Mouse (Mus musculus) heart, postnatal 4 days (tissue): ENCODE measurements around the gene Hpca. TPM values are rescaled to one million over a fixed set of nuclear protein-coding genes. Genes with fewer than 3 reads are reported as not detected.

Source experiments
- DNase-seq: peaks from one replicate; pipeline ENCODE4 v3.0.0; 2021
- total RNA-seq, 2 experiments: library from RNA; stranded (reverse); gene quantifications; 2 replicates each; pipeline ENCODE4 v1.2.3; 2021

Gene Hpca
- under 1 TPM; 0.25 to 0.69 TPM for total RNA-seq

DNA sequence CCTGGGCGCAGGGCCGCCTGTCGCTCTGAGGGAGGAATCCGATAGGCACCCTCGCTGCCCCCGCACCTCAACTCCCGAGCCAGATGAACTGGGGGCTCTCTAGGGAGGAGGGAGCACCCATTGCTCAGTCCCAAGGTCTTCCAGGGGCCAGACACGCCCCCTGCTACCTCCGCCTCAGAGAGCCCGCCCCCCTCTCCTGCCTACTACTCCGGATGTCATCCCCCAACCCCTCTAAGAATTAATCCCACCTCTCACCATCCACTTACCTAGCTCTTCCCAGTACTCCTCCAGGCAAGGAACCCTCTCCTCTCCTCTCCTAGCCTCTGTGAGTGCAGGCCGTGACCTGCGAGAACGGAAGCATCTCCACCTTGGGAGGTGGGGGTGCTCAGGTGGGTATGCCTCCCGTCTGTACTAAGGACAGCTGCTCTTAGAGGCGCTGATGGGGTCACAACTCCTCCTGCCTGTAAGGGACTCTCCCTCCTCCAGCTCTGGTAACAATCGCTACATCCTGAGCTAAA, at the start of gene Hpca:
Gene Hpca (minus strand): TSS at position 468 of the 518 bp plus-strand sequence.
- DNase-seq = no peak

- DNase-seq = no peak
Measured at GRCm38 (mm10) chr4:129161581-129162255, 39.9 kb upstream of the Hpca start.

GRCm38 (mm10) chr4:129161076-129161475, 39.2 kb upstream of the Hpca start:
- DNase-seq = no peak

GRCm38 (mm10) chr4:129158549-129158948, 36.7 kb upstream of the Hpca start:
- DNase-seq = no peak

DNA sequence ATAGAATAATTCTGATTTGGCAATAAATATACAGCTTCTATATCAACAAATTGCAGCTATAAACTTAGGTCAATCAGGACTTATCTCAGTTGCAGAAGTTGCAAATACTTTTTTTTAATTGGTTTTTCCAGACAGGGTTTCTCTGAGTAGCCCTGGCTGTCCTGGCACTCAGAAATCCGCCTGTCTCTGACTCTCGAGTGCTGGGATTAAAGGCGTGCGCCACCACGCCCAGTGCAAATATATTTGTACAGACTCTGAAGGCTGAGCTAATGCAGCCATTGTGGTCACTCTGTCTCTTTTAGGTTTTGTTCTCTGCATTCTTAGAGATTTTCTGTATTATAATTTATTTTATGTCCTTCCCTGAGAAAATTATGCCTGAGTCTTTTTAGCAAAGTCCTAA, 35.7 kb upstream of the Hpca start:
- no peak for DNase-seq

DNA sequence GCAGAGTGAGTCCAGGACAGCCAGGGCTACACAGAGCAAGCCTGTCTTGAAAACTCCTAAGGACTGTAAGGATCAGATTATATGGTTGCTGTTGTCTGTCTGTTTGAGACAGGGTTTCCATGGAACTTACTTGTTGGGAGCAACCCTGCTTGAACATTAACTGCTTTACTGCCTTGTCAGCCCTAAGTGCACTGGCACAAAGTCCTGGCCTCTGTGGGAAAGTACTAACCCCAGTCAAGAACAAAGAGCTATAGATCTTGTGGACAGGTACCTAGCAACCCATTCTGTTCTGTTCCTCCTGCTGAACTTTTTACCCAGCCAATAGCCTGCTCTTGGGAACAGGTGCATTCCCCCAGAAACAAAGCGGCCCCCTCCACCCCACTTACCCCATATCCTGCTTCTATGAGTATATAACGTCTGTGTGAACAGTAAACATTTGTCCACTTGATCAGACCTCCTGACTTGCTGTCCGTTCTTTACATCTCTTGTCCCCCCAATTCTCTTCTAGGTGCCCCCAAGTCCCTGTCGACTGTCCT, 29.5 kb upstream of the Hpca start:
- DNase-seq = no peak

DNA sequence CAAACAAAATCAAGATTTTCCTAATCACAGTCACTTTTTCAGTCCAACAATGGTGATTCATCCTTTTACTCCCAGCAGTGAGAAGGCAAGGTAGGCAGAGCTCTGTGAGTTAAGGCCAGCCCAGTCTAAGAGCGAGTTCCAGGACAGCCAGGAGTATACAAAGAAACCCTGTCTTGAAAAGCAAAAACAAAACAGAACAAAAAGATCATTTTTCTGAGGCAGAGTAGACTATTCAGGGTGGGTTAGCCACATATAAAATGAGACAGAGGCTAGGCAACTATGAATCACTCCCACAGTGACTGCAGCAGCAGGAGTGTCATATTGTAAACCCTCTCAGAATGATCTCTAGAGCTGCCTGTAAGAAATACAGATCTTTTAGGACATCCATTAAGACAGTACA, 27.5 kb upstream of the Hpca start:
- no peak for DNase-seq

DNA sequence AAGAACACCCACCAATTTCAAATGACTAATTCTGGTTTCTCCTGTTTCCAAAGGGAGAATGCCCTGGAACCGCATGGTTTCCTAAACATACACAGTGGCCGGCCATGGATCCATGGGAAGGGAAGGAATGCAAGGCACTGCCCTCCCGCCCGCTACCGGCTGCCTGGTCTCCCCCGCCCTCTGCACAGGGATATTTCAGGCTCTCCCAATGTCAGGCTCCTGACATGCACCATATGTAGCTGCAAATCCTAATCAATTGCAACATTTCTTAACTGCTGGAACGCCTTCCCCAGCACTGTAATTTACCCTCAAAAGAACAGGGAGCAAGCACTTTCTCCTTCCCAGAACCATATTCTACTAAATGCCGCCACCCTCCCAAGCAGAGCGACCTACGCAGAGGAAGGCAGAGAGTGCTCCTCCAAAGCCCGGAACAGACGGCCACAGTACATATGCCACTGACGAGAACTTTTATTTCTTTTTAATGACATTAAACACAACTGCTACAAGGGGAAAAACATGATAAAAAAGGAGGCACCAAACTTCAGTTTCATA, 25.8 kb upstream of the Hpca start:
- DNase-seq = no peak

DNA sequence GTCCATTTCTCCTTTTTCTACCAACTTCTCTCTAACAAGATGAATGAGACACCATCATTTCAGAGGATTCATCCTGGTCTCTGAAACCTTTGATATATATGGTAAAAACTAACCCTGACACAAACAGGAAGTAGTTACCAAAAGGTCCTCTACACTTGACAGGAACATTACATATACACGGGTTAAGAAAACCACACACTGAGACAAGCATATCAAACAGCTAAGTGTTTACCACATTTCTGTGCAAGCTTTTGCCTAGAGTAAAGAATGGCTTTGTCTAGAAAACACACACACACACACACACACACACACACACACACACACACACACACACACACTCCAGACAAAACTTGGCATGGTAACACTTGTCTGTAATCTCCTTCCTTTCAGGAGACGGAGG, 24.6 kb upstream of the Hpca start:
- no peak for DNase-seq

GRCm38 (mm10) chr4:129145943-129146342, 24.1 kb upstream of the Hpca start:
- DNase-seq = no peak

GRCm38 (mm10) chr4:129145411-129145810, 23.6 kb upstream of the Hpca start:
- no peak for DNase-seq

DNA sequence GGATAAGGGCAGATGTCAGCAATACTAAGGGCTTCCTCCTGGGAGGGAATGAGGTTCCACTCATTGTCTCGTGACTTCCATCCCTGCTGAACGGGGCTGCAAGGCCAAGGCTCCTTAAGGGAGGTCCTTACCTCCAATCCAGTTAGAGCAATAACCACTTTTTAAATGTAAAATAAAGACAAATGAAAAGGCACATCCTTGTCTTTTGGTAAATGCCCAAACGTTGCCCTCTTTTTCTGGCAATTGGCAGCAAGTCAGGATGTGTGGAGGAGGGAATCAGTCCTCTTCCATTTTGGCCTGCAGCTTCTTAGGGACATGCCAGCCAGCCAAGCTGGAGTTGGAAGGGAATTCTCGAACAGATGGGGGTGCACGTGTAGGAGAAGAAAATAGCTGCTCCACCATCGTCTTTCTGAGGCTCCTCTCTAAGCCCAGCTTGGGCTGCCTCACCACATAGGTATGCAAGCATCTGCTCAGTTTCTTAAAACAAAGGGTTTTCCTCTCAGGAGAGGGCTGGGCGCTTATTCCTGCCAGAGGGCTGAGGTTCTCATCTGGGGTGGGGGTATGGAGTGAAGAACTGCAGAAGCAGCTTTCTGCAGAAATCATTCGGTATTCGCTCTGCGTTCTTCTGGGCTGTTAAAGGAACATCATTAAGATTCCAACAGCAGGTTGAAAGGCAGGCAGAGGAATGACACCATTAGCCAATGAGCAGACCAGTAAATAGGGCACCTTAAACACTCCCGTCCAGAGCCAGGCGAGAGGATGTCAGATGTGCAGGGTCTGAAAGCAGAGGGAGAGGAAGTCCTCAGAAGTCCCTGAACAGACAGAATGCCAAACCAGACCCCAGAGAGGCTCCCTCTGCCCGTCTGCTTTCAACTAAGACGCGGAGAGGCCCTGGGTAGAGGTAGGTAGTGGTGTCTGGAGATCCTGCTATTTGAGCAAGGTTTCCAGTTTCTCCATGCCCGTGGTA, 22.8 kb upstream of the Hpca start:
- DNase-seq = no peak

DNA sequence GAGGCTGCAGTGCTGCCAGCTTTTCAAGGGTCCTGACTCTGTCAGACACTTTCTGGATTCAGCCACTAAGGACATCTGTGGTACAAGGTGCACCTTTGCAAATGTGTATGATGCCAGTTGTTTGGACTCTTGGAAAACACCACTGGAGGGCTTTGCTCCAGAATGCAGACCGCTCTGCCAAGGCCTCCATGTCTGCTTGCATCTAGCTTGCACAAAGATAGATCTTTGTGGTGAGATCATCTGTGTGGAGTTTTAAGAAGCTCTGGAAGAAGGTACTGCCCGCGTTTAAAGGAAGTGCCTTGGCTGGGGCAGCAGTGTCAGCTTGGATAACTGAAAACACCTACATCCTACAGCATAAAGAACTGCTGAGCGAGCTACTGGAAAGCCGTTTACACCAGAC, 21.7 kb upstream of the Hpca start:
- no peak for DNase-seq

DNA sequence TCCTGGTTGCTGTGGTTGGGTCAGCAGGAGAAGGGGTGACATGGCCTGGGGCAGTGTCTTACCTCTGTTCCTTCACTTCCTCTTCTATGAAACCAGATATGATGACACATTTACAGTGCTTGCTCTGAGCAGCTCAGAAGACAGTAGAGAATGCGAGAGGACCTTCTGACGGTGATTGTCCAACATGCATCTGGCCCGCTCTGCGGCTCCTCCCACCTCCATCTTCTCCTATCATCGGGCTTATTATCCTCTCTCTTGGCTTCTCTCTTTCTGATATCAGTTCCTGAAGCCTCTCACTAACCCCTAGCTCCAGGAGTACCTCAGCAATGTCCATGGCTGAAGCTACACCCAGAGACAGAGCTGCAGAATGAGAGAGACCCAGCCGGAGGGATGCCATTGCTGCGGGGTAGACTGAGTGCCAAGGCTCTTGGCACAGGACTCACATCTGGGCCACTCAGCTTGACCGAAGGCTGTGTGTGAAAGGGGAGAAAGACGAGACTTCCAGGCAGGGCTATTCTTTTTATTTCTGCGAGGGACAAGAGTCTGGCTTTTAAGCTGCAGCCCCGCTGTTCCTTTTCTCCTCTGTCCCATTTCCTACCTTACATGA, 20.7 kb upstream of the Hpca start:
- DNase-seq = no peak

DNA sequence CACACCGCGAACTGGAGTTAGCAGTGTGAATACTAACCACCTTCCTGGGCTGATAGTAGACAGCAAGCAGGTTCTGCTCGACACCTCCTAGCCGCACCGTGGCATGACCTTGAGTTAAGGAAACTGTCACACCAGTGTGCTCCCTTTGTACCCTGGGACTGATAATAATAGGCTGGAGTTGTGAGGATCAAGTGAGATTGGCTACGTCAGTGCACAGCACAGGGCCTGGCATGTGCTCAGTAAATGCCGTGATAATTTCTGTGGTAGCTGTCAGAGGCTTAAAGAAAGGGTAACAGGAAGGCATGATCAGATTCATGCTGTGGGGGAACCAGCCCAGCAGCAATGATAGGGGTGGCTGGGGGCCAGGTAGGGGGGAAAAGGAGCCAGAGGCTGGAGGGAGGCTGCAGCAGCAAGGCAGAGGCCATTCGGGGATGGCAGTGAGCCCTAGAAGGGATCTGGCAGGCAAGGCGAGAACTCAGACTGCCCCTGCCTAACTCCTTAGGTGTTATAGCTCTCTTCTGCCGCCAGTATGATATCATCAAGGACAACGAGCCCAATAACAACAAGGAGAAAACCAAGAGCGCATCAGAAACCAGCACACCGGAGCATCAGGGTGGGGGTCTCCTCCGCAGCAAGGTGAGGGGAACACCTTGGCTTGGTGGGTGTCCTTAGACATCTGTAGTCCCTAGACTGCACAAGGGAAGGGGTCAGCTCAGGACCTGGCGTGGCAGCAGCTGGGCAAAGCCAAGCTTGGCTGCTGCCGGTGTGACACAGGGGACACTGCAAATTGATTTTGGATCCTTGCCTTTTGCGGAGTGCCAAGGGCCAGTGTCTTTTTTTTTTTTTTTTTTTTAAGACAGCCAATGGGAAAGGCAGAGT, 20.0 kb upstream of the Hpca start:
- peak; percentile 65 for DNase-seq

GRCm38 (mm10) chr4:129140808-129141207, 19.0 kb upstream of the Hpca start:
- DNase-seq = no peak

GRCm38 (mm10) chr4:129139642-129140041, 17.8 kb upstream of the Hpca start:
- DNase-seq = no peak

- no peak for DNase-seq
Measured at GRCm38 (mm10) chr4:129137392-129138321, 15.8 kb upstream of the Hpca start.

- DNase-seq = peak; percentile 28
Measured at GRCm38 (mm10) chr4:129136579-129137391, 14.9 kb upstream of the Hpca start, which contains the start of gene Fndc5. Gene Fndc5 (plus strand): TSS chr4:129136999.
